Mouse (Mus musculus) macrophage (primary cell): ENCODE results near the gene Utp14b. TPM values are rescaled to one million over a fixed set of nuclear protein-coding genes. Genes with fewer than 3 reads are reported as not detected.
A peak's percentile ranks its signal among the peaks of the same experiment; 100 is the strongest.

Source experiments
- H3K27ac ChIP-seq: fragments of 350-480 bp; formaldehyde crosslinking; 2 replicates; pipeline ENCODE4 v1.9.0; 2021
- H3K36me3 ChIP-seq: fragments of 350-480 bp; formaldehyde crosslinking; 2 replicates; pipeline ENCODE4 v1.9.0; 2021; ENCODE audit errors: inconsistent target
- H3K4me3 ChIP-seq: fragments of 350-480 bp; formaldehyde crosslinking; 2 replicates; pipeline ENCODE4 v1.9.0; 2021; ENCODE audit errors: inconsistent target
- H3K79me2 ChIP-seq: fragments of 350-480 bp; formaldehyde crosslinking; 2 replicates; pipeline ENCODE4 v1.9.0; 2021; ENCODE audit errors: inconsistent target
- WGBS: methylation state at CpG from one replicate; pipeline ENCODE4 v1.1.7; 2026; ENCODE audit warnings: inconsistent platforms; ENCODE audit not compliant: missing documents; 5-methylcytosine and 5-hydroxymethylcytosine counted together
- polyA plus RNA-seq: library from polyadenylated mRNA; stranded (reverse); fragments of 250-400 nt; gene quantifications from 3 replicates; pipeline ENCODE4 v1.2.4, GENCODE M21; 2018; ENCODE audit warnings: inconsistent platforms
- total RNA-seq, 78 experiments: library from RNA; depleted of rRNA; stranded (reverse); fragments of 250-400 nt; gene quantifications; 1 replicate in 9 of 78; 2 replicates in 24 of 78; 3 replicates in 43 of 78; 4 replicates in 2 of 78; pipeline ENCODE4 v1.2.4; 2018; ENCODE audit warnings: inconsistent platforms in 56 of 78

Utp14b gene
- total RNA-seq (2018; cell fraction: chromatin; rRNA removed) = 10 to 100 TPM in 24 of 26 experiments, 1 to 10 TPM in 2; 3.5 to 86.6 (median 38.7) TPM
- total RNA-seq (2018; cell fraction: cytosol; rRNA removed) = 10 to 100 TPM in 9 of 26 experiments, 1 to 10 TPM in 17; 5.6 to 13.4 (median 8.3) TPM
- 10 to 100 TPM in 23 of 26 experiments, 1 to 10 TPM in 3; 8.2 to 60.7 (median 22.2) TPM for total RNA-seq (2018; cell fraction: nucleus; rRNA removed)
- polyA plus RNA-seq = 3.4 to 6.5 TPM (median 5.8 TPM) in 3 replicates

- Histone ChIP-seq H3K27ac (peak within 1 kb of the TSS; percentile 69), H3K4me3 (peak within 1 kb of the TSS; percentile 84), H3K79me2 (peaks cover 46% of the 10 kb centered on the region), H3K36me3 (no peaks in the 10 kb centered on the region)
- WGBS = under 1% methylated on average over 92 of the region's 104 CpGs
Observed at GRCm38 (mm10) chr1:78657671-78658440, at the start of gene Utp14b, which contains the start of gene Acsl3. TSS of gene Utp14b (plus strand) at chr1:78658038. TSS of gene Acsl3 (plus strand) at chr1:78657825.

DNA sequence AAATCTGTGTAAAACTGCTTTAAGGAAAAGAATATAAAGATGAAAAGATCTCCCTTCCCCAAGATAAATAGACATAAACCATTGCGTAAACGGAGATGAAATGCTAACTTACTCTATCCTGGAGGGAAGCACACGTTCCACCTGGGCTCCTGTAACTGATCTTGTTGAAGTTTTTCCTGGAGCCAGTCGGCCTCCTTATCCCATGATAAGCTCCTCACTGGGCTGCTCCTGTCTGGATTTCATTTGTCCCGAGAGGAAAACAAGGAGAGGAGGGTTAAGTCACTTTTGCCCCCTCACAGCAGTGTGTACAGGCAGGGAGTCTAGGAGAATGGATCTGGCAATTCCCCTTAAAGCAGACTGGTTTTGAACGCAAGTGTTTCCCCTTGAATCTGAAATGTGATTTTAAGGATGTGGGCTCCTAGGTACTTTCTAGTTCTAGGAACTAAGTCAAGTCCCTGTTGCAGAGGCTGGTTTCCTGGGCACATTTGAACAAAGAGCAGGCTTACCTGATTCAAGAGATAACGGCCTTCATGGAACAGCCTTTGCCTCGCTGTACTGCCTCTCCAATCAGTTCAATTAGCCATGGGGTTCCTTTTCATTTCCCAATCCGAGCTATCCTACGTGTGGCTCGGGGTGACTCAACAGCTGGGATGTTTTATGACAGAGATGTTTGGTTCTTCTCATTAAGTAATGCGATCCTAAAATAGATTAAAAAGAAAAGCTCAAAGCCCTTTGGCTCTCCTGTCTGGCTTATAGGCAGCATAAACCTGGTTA lies 48.5 kb upstream of the Utp14b start:
- no peaks in the 10 kb centered on the region for H3K36me3 ChIP-seq
- no peak overlapping the region for H3K4me3 ChIP-seq
- no peak overlapping the region for H3K27ac ChIP-seq
- no peaks in the 10 kb centered on the region for H3K79me2 ChIP-seq
- 72% methylated on average over 12 of the region's 12 CpGs for whole genome bisulfite sequencing

GRCm38 (mm10) chr1:78611039-78611438 lies 46.8 kb upstream of the Utp14b start:
- no peak overlapping the region for H3K4me3 ChIP-seq
- no peaks in the 10 kb centered on the region for H3K79me2 ChIP-seq
- 78% methylated on average over 4 of the region's 4 CpGs for WGBS
- H3K36me3 ChIP-seq = no peaks in the 10 kb centered on the region
- no peak overlapping the region for H3K27ac ChIP-seq

GRCm38 (mm10) chr1:78612959-78613358 lies 44.9 kb upstream of the Utp14b start:
- Histone ChIP-seq H3K27ac (no peak overlapping the region), H3K36me3 (no peaks in the 10 kb centered on the region)
- WGBS = 93% methylated on average over 1 of the region's 1 CpGs

DNA sequence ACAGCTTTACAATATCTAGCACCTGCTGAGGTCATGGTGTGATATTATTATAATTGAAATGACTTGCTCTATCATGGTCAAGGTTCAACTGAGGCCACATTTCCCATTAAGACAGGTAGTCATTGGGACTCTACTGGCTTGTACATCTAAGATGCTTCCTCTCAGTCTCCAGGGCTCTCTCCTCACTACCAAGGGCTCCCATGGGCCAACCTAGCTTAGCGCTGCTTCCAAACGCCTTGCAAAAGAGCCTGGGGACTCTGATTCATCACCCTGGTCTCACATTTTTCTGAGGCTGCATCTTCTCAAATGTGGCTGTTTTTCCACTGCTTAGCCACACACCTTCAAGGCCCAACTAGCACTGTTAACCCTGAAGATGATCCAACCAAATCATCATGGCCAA lies 33.5 kb upstream of the Utp14b start:
- H3K36me3 ChIP-seq = no peaks in the 10 kb centered on the region
- no peaks in the 10 kb centered on the region for H3K79me2 ChIP-seq
- no peak overlapping the region for H3K27ac ChIP-seq
- no peak overlapping the region for H3K4me3 ChIP-seq
- WGBS = 100% methylated on average over 2 of the region's 2 CpGs

More at GRCm38 (mm10) chr1:78612959-78613358, 44.9 kb upstream of the Utp14b start:
- Histone ChIP-seq H3K4me3 (no peak overlapping the region), H3K79me2 (no peaks in the 10 kb centered on the region)

DNA sequence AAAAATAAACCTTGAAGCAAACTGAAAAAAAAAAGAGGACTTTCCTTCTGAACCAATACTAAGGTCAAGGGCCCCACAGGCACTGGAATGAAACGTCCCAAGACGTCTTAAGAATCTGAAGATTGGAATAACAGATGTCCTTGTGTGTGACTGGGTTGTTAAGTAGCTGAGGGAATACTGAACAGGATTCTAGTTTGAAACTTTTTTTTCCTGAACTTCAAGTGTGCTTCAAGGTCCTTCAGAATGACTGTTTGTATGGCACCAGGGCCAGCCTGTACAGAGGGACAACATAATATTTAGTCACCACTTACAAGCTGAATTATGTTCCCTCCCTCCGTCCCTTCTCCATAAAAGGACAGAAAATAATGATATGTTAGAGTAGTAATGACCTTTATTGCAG lies 23.4 kb upstream of the Utp14b start:
- H3K36me3 ChIP-seq = no peaks in the 10 kb centered on the region
- no peak overlapping the region for H3K27ac ChIP-seq
- no peaks in the 10 kb centered on the region for H3K79me2 ChIP-seq
- 98% methylated on average over 3 of the region's 3 CpGs for WGBS
- H3K4me3 ChIP-seq = no peak overlapping the region

- no peak overlapping the region for H3K4me3 ChIP-seq
- H3K79me2 ChIP-seq = no peaks in the 10 kb centered on the region
- H3K36me3 ChIP-seq = no peaks in the 10 kb centered on the region
- H3K27ac ChIP-seq = no peak overlapping the region
Observed at GRCm38 (mm10) chr1:78640871-78641270, 17.0 kb upstream of the Utp14b start.

DNA sequence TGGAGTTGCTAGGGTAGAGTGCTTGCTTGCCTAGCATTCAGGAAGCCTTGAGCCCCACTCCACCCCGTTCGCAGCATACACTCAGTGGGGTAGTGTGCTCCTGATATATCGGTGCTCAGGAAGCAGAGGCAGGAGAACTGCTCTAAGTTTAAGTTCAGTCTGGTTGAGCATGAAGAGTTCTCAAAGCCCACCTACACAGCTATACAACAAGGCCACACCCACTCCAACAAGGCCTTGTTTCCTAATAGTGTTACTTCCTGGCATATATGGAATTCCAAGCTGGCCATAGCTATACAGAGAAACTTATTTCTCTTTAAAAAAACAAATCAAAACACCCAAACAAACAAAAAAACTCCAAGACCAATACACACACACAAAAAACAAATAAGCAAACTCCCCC lies 16.0 kb upstream of the Utp14b start:
- 100% methylated on average over 3 of the region's 3 CpGs for WGBS
- Histone ChIP-seq H3K4me3 (no peak overlapping the region), H3K79me2 (no peaks in the 10 kb centered on the region), H3K27ac (no peak overlapping the region), H3K36me3 (no peaks in the 10 kb centered on the region)

- H3K79me2 ChIP-seq = no peaks in the 10 kb centered on the region
- no peaks in the 10 kb centered on the region for H3K36me3 ChIP-seq
- no peak overlapping the region for H3K4me3 ChIP-seq
- no peak overlapping the region for H3K27ac ChIP-seq
- WGBS = 83% methylated on average over 2 of the region's 2 CpGs
Observed at GRCm38 (mm10) chr1:78642197-78642596, 15.6 kb upstream of the Utp14b start.

DNA sequence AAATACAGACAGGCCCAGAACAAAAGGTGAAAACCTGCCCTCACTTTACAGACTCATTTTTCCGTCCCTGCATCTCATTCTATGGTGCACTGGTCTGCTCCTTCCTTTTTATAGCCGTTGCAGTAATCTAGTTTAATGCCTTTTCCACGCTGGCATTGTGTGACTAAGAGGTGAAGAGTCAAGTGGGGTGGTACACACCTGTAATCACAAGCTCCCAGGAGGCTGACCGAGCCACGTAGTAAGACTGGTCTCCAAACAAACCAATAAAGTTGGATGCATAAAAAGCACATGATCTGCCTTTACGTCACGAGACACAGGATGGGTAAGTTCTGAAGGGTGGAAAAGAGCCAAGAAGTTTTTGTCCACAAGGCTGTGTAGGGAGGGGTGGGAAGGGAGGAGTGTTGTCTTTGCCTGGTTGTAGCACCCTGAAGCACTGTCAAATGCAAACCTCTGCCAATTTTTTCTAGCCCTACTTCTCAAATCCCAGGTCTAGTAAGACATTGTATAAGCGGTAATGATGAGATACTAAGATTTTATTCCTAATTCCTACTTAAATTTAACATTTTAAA lies 10.4 kb upstream of the Utp14b start:
- 93% methylated on average over 8 of the region's 8 CpGs for WGBS
- H3K36me3 ChIP-seq = no peaks in the 10 kb centered on the region
- no peak overlapping the region for H3K4me3 ChIP-seq
- no peak overlapping the region for H3K27ac ChIP-seq
- no peaks in the 10 kb centered on the region for H3K79me2 ChIP-seq

DNA sequence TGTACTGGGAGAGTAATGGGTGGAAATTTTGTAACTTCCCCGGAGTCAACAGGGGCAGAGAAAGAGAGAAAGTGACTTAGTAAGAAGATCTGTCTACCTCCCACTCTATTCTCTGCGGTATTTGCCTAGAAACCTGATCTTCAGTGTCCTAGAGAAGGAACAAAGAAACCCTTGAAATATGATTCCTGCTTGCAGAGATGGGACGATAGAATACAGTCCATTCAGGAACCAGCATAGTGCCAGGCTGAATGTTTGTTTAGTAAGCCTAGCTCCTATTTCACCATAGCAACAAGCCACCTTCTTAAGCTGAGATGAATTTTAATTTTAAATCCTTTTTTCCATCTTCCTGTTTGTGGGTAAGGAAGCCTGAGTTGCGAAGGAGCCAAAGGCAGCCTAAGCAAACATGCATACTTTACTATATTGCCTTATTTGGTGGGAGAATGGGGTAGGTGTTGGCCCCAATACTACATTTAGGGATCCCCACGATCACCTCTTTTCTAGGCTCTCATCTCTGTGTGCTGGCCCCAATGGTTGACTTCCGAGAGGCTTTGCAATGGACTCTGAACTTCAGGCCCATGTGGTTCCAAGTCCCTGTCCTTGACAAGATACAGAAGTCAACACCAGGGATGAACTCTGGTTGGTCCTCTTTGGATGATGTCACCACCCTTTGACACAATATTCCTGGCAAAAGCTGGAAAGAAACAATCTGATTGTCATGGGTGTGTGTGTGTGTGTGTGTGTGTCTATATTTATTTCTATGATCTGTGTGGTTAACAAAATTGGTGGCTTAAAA lies 8.4 kb upstream of the Utp14b start:
- 94% methylated on average over 6 of the region's 6 CpGs for WGBS
- Histone ChIP-seq H3K27ac (no peak overlapping the region), H3K79me2 (no peaks in the 10 kb centered on the region), H3K36me3 (no peaks in the 10 kb centered on the region), H3K4me3 (no peak overlapping the region)

GRCm38 (mm10) chr1:78656472-78656871 lies 1.4 kb upstream of the Utp14b start:
- Histone ChIP-seq H3K79me2 (peaks cover 32% of the 10 kb centered on the region), H3K4me3 (no peak overlapping the region), H3K27ac (no peak overlapping the region), H3K36me3 (no peaks in the 10 kb centered on the region)
- 56% methylated on average over 2 of the region's 2 CpGs for WGBS

DNA sequence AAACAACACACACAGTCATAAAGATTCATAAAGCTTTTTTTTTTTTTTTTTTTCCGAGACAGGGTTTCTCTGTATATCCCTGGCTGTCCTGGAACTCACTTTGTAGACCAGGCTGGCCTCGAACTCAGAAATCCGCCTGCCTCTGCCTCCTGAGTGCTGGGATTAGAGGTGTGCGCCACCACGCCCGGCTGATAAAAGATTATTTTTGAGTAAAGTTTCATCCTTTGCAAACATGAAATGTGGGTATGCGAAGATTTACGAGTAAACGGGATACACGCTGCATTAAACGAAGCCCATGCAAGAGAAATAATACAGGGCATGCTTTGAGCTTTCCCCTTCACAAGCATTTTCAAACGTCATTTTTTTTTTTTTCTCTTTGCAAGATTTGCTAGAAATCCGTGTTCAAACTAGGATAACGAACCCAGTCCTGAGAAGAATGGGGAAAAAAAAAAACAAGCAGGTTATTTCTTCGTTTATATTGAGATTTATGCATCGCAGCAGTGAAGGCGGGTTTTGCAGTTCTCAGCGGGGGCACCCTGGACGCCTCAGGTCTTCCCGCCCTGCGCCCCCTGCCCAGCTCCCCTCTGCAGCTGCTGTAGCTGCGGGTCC lies 713 bp upstream of the Utp14b start:
- Histone ChIP-seq H3K79me2 (peaks cover 39% of the 10 kb centered on the region), H3K27ac (peak overlapping the region; percentile 48), H3K4me3 (peak overlapping the region; percentile 12; the same call in 1 of the 2 replicates), H3K36me3 (no peaks in the 10 kb centered on the region)
- WGBS = 23% methylated on average over 19 of the region's 22 CpGs
